Mouse (Mus musculus): ENCODE measurements around the gene Dbi.

DNA sequence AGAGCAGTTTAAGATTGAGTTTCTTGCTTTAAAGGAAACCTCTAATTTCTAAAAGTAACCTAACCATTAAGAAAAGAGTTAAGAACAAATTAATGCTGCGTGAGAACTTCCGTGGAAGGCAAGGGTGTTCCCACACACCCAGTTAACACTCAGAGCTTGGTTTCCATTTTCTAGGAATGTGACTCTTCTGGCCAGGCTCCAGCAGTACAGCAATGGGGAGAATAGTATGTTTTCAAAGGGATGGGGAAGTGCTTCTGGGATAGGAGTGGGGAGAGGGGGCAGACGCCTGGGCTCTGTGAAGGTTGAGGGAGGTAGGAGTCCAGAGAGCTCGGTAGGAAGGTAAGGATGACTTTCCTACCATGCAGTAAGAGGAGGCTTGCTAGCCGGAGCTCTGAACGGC, 4.6 kb upstream of the Dbi start:
- TF ChIP-seq CTCF (IDR thresholded peaks at IDR 0.05; ENCODE audit: low read depth, low read length) = no peak
- no peak for TF ChIP-seq GATA1 (IDR thresholded peaks at IDR 0.05; ENCODE audit: borderline replicate concordance, low read length)
- no peak for TF ChIP-seq TAL1 (conservative IDR thresholded peaks at IDR 0.05; ENCODE audit: low read depth, low read length)

Data from G1E (cell line).